ENCODE assay signal across 8 mouse cellular contexts in genomic region chr5:31055216-31056140, GRCm38 (mm10). TPM values are rescaled to one million over a fixed set of nuclear protein-coding genes. Genes with fewer than 3 reads are reported as not detected.
DNase-seq lines count a peak whose midpoint lies in the region; ATAC-seq and TF ChIP-seq lines count a peak whose summit lies in the region.

No protein-coding gene starts in this region.

- H3K27ac ChIP-seq in lung, embryonic 14.5 days (ENCODE audit: low read depth), result peak overlapping the region; percentile 82
- H3K27ac ChIP-seq in cortical plate, adult 2 months (ENCODE audit: insufficient read depth, low read length), result no peak overlapping the region
- peak overlapping the region; percentile 71 for H3K27ac ChIP-seq in hindbrain, embryonic 15.5 days (replicated peaks)
- peak overlapping the region; percentile 95 for H3K27ac ChIP-seq in midbrain, embryonic 10.5 days (replicated peaks)

- DNase-seq in lung, embryonic 14.5 days, result peak; percentile 34
- no peak for DNase-seq in lung, postnatal 10 days
- DNase-seq in midbrain, embryonic 10.5 days (ENCODE audit: low spot score), result no peak
- no peak for DNase-seq in left cerebral cortex, postnatal 36 days (ENCODE audit: low spot score in 2 of 2)
- DNase-seq in yolk sac, embryonic 10.5 days (ENCODE audit: low spot score), result no peak
- no peak for DNase-seq in cerebellum, adult 9-10 months

- no peak for TF ChIP-seq POLR2A in cortical plate, adult 2 months (IDR thresholded peaks at IDR 0.05; ENCODE audit: extremely low read depth, insufficient read depth, low read length)

- H3K4me2 ChIP-seq in lung, embryonic 14.5 days, result peak overlapping the region; percentile 78
- H3K4me2 ChIP-seq in hindbrain, embryonic 15.5 days, result peak overlapping the region; percentile 94

- intact Hi-C loops in left cerebral cortex, postnatal 36 days (cut with DNase I), result no loop called here

- peak overlapping the region; percentile 67 for H3K9ac ChIP-seq in lung, embryonic 14.5 days
- peak overlapping the region; percentile 73 for H3K9ac ChIP-seq in hindbrain, embryonic 15.5 days

- no peak for TF ChIP-seq CTCF in lung, embryonic 14.5 days (IDR thresholded peaks at IDR 0.05; ENCODE audit: low read depth)
- no peak for TF ChIP-seq CTCF in cortical plate, adult 2 months (IDR thresholded peaks at IDR 0.05; ENCODE audit: extremely low read depth, insufficient read depth, low read length)

- ATAC-seq in lung, embryonic 14.5 days (ENCODE audit: insufficient read depth), result peak; percentile 39
- no peak for ATAC-seq in hindbrain, embryonic 15.5 days (ENCODE audit: low FRiP score, low read depth)

- H3K4me3 ChIP-seq in lung, embryonic 14.5 days (ENCODE audit: low read depth, low read length), result peak overlapping the region; percentile 73
- H3K4me3 ChIP-seq in cortical plate, adult 2 months (ENCODE audit: insufficient read depth, low read length), result peak overlapping the region; percentile 64
- peak overlapping the region; percentile 67 for H3K4me3 ChIP-seq in hindbrain, embryonic 15.5 days
- peak overlapping the region; percentile 79 for H3K4me3 ChIP-seq in midbrain, embryonic 10.5 days

- peaks cover 10% of the 10 kb centered on the region for H3K4me1 ChIP-seq in lung, embryonic 14.5 days (ENCODE audit: insufficient read depth)
- H3K4me1 ChIP-seq in cortical plate, adult 2 months (ENCODE audit: control insufficient read depth, insufficient read depth, low read length), result peaks cover 4% of the 10 kb centered on the region; the same call in 1 of the 2 replicates
- peaks cover 21% of the 10 kb centered on the region for H3K4me1 ChIP-seq in hindbrain, embryonic 15.5 days (replicated peaks)
- H3K4me1 ChIP-seq in midbrain, embryonic 10.5 days, result peaks cover 30% of the 10 kb centered on the region

- H3K36me3 ChIP-seq in lung, embryonic 14.5 days (ENCODE audit: insufficient read depth), result peaks cover 40% of the 10 kb centered on the region
- H3K36me3 ChIP-seq in hindbrain, embryonic 15.5 days, result peaks cover 14% of the 10 kb centered on the region
- H3K36me3 ChIP-seq in midbrain, embryonic 10.5 days, result peaks cover 52% of the 10 kb centered on the region

- H3K9me3 ChIP-seq in lung, embryonic 14.5 days (ENCODE audit: low read depth, low read length), result no peaks in the 10 kb centered on the region
- no peaks in the 10 kb centered on the region for H3K9me3 ChIP-seq in hindbrain, embryonic 15.5 days
- H3K9me3 ChIP-seq in midbrain, embryonic 10.5 days (replicated peaks), result no peaks in the 10 kb centered on the region

- H3K27me3 ChIP-seq in lung, embryonic 14.5 days (ENCODE audit: insufficient read depth, low read length), result no peaks in the 10 kb centered on the region
- H3K27me3 ChIP-seq in hindbrain, embryonic 15.5 days, result no peaks in the 10 kb centered on the region
- no peaks in the 10 kb centered on the region for H3K27me3 ChIP-seq in midbrain, embryonic 10.5 days (ENCODE audit: low read depth, poor library complexity, severe bottlenecking)

- WGBS in lung, embryonic 14.5 days, result 15% methylated on average over 19 of the region's 19 CpGs
- 23% methylated on average over 19 of the region's 19 CpGs for WGBS in hindbrain, embryonic 15.5 days
- 25% methylated on average over 19 of the region's 19 CpGs for WGBS in midbrain, embryonic 10.5 days

RNA-seq across cellular contexts. Expression of gene Cad, which starts 0.9 kb away (rescaled TPM):
- 38.0 and 43.4 TPM in 2 replicates for polyA plus RNA-seq in lung, embryonic 14.5 days (2014; fragmentation: Nextera tagmentation; extraction: Ambion mirVana)
- 13.4 and 14.1 TPM in 2 replicates for polyA plus RNA-seq in cortical plate, adult 2 months (2012; rRNA removed)
- 15.7 and 16.9 TPM in 2 replicates for polyA plus RNA-seq in hindbrain, embryonic 15.5 days (2015; fragmentation: Nextera tagmentation; extraction: Ambion mirVana)
- polyA plus RNA-seq in midbrain, embryonic 10.5 days (2016; fragmentation: Nextera tagmentation; extraction: Ambion mirVana), result 52.4 and 53.3 TPM in 2 replicates
- 10 to 100 TPM; 18.1 to 21.8 TPM for total RNA-seq in left cerebral cortex, postnatal 36 days (2021)

RNA-seq across cellular contexts. Expression of gene Slc5a6, which starts 6.8 kb away (rescaled TPM):
- polyA plus RNA-seq in lung, embryonic 14.5 days (2014; fragmentation: Nextera tagmentation; extraction: Ambion mirVana), result 7.2 and 8.0 TPM in 2 replicates
- polyA plus RNA-seq in cortical plate, adult 2 months (2012; rRNA removed), result 32.5 and 34.9 TPM in 2 replicates
- 26.1 and 26.3 TPM in 2 replicates for polyA plus RNA-seq in hindbrain, embryonic 15.5 days (2015; fragmentation: Nextera tagmentation; extraction: Ambion mirVana)
- 10.6 and 11.4 TPM in 2 replicates for polyA plus RNA-seq in midbrain, embryonic 10.5 days (2016; fragmentation: Nextera tagmentation; extraction: Ambion mirVana)
- 10 to 100 TPM; 14.4 to 17.9 TPM for total RNA-seq in left cerebral cortex, postnatal 36 days (2021)

RNA-seq across cellular contexts. Expression of gene Atraid, which starts 7.4 kb away (rescaled TPM):
- polyA plus RNA-seq in lung, embryonic 14.5 days (2014; fragmentation: Nextera tagmentation; extraction: Ambion mirVana), result 148 and 159 TPM in 2 replicates
- polyA plus RNA-seq in cortical plate, adult 2 months (2012; rRNA removed), result 186 and 189 TPM in 2 replicates
- polyA plus RNA-seq in hindbrain, embryonic 15.5 days (2015; fragmentation: Nextera tagmentation; extraction: Ambion mirVana), result 161 and 176 TPM in 2 replicates
- 80.5 and 99.6 TPM in 2 replicates for polyA plus RNA-seq in midbrain, embryonic 10.5 days (2016; fragmentation: Nextera tagmentation; extraction: Ambion mirVana)
- 10 to 100 TPM; 74.3 to 75.8 TPM for total RNA-seq in left cerebral cortex, postnatal 36 days (2021)

RNA-seq across cellular contexts. Expression of gene Dnajc5g, which starts 50.6 kb away (rescaled TPM):
- polyA plus RNA-seq in lung, embryonic 14.5 days (2014; fragmentation: Nextera tagmentation; extraction: Ambion mirVana), result not detected in 2 replicates
- polyA plus RNA-seq in cortical plate, adult 2 months (2012; rRNA removed), result not detected in 2 replicates
- not detected in 2 replicates for polyA plus RNA-seq in hindbrain, embryonic 15.5 days (2015; fragmentation: Nextera tagmentation; extraction: Ambion mirVana)
- not detected in 2 replicates for polyA plus RNA-seq in midbrain, embryonic 10.5 days (2016; fragmentation: Nextera tagmentation; extraction: Ambion mirVana)
- not detected for total RNA-seq in left cerebral cortex, postnatal 36 days (2021)

RNA-seq across cellular contexts. Expression of gene Slc30a3, which starts 52.6 kb away (rescaled TPM):
- polyA plus RNA-seq in lung, embryonic 14.5 days (2014; fragmentation: Nextera tagmentation; extraction: Ambion mirVana), result 0.38 TPM in 1 of 2 replicates, not detected in the other
- 185 and 189 TPM in 2 replicates for polyA plus RNA-seq in cortical plate, adult 2 months (2012; rRNA removed)
- polyA plus RNA-seq in hindbrain, embryonic 15.5 days (2015; fragmentation: Nextera tagmentation; extraction: Ambion mirVana), result 36.2 and 46.7 TPM in 2 replicates
- 1.5 and 7.1 TPM in 2 replicates for polyA plus RNA-seq in midbrain, embryonic 10.5 days (2016; fragmentation: Nextera tagmentation; extraction: Ambion mirVana)
- 100 to 1,000 TPM; 155 to 159 TPM for total RNA-seq in left cerebral cortex, postnatal 36 days (2021)
